Mouse (Mus musculus) cerebellum, adult (tissue): ENCODE data around the gene Rhox4b.
"Not testable (repeated sequence)": the region's sequence is repeated elsewhere in the genome, so short reads cannot be mapped to it uniquely, and the experiment has no call there.

Source experiments
- ATAC-seq: cut with Nextera tagmentation; 2 replicates; pipeline ENCODE4 v1.9.2; 2017; ENCODE audit warnings: mild to moderate bottlenecking, moderate library complexity, mixed read lengths; ENCODE audit not compliant: insufficient number of reproducible peaks, low FRiP score, low TSS enrichment

The Rhox4b gene

GRCm38 (mm10) chrX:37432194-37432593 lies at the start of gene Rhox4b:
Gene Rhox4b, plus strand, starts transcription at chrX:37432494.
- ATAC-seq, result not testable (repeated sequence)

- not testable (repeated sequence) for ATAC-seq
Measured at GRCm38 (mm10) chrX:37390548-37390947, 41.7 kb upstream of the Rhox4b start, which contains the start of gene Rhox4a2. Gene Rhox4a2, plus strand, starts transcription at chrX:37390848.

GRCm38 (mm10) chrX:37411767-37412166 lies 20.5 kb upstream of the Rhox4b start, which contains the start of gene Rhox2b:
Gene Rhox2b, plus strand, starts transcription at chrX:37412067.
- ATAC-seq, result not testable (repeated sequence)

- ATAC-seq, result not testable (repeated sequence)
Measured at GRCm38 (mm10) chrX:37453380-37453779, 21.1 kb downstream of the Rhox4b start, which contains the start of gene Rhox2c. Gene Rhox2c, plus strand, starts transcription at chrX:37453680.

GRCm38 (mm10) chrX:37458285-37458684 lies 26.0 kb downstream of the Rhox4b start, which contains the start of gene Rhox3c:
Gene Rhox3c, plus strand, starts transcription at chrX:37458585.
- ATAC-seq, result not testable (repeated sequence)

GRCm38 (mm10) chrX:37480037-37480436 lies 47.7 kb downstream of the Rhox4b start, which contains the start of gene Rhox4c:
Gene Rhox4c, plus strand, starts transcription at chrX:37480337.
- not testable (repeated sequence) for ATAC-seq
